Mouse (Mus musculus): ENCODE measurements around the gene Cacna1d.

GRCm38 (mm10) chr14:30131256-30131655 is 360.0 kb downstream of the Cacna1d start:
- TF ChIP-seq CTCF (IDR thresholded peaks at IDR 0.05; ENCODE audit: low read depth) (no peak), EP300 (IDR thresholded peaks at IDR 0.05; ENCODE audit: low read depth) (no peak)

Data from heart, postnatal 0 days (tissue).